Mouse (Mus musculus) spleen, postnatal 10 days (tissue): ENCODE measurements at regions not wholly inside any gene's neighbourhood (a gene's known extent, or its start where the extent isn't known, plus 50 kb on each side); places are given as distances from the start of the nearest gene placed in this dataset.

ENCODE experiments used
- DNase-seq, 2 experiments: peaks; one replicate each; pipeline ENCODE4 v3.0.0; 2021 to 2022; ENCODE audit warnings: low spot score in 2 of 2

GRCm38 (mm10) chr13:72938156-72938874 is 309.7 kb downstream of the Irx2 start:
- no peak for DNase-seq

- DNase-seq = no peak
Measured at GRCm38 (mm10) chr13:72947374-72948165, 312.7 kb upstream of the Irx4 start.

GRCm38 (mm10) chr13:72958616-72959518 is 301.4 kb upstream of the Irx4 start:
- no peak for DNase-seq

GRCm38 (mm10) chr13:72961291-72961690 is 299.0 kb upstream of the Irx4 start:
- no peak for DNase-seq

GRCm38 (mm10) chr13:72972165-72972564 is 288.1 kb upstream of the Irx4 start:
- DNase-seq = no peak

GRCm38 (mm10) chr13:72972894-72973293 is 287.4 kb upstream of the Irx4 start:
- DNase-seq = no peak

- no peak for DNase-seq
Measured at GRCm38 (mm10) chr13:72977213-72977612, 283.1 kb upstream of the Irx4 start.

- no peak for DNase-seq
Measured at GRCm38 (mm10) chr13:72977971-72978370, 282.3 kb upstream of the Irx4 start.

- no peak for DNase-seq
Measured at GRCm38 (mm10) chr13:72978966-72979365, 281.3 kb upstream of the Irx4 start.

- no peak for DNase-seq
Measured at GRCm38 (mm10) chr13:72992589-72993409, 267.5 kb upstream of the Irx4 start.

GRCm38 (mm10) chr13:72993410-72993858 is 266.8 kb upstream of the Irx4 start:
- no peak for DNase-seq

GRCm38 (mm10) chr13:72994538-72994937 is 265.7 kb upstream of the Irx4 start:
- no peak for DNase-seq

GRCm38 (mm10) chr13:73008856-73009546 is 251.3 kb upstream of the Irx4 start:
- DNase-seq = no peak

- no peak for DNase-seq
Measured at GRCm38 (mm10) chr13:73009547-73010475, 250.5 kb upstream of the Irx4 start.

- DNase-seq = no peak
Measured at GRCm38 (mm10) chr13:73019181-73019580, 241.1 kb upstream of the Irx4 start.

- DNase-seq = no peak
Measured at GRCm38 (mm10) chr13:73031217-73031616, 229.1 kb upstream of the Irx4 start.

GRCm38 (mm10) chr13:73033055-73033454 is 227.2 kb upstream of the Irx4 start:
- peak in 1 of 2 experiments; percentile 24 for DNase-seq

GRCm38 (mm10) chr13:73034065-73034831 is 226.0 kb upstream of the Irx4 start:
- no peak for DNase-seq

- DNase-seq = no peak
Measured at GRCm38 (mm10) chr13:73034886-73035285, 225.4 kb upstream of the Irx4 start.
